12 mouse cellular contexts compared by ENCODE assay signal in genomic region chr5:4484151-4484550, GRCm38 (mm10).
DNase-seq lines count a peak whose midpoint lies in the region; ATAC-seq and TF ChIP-seq lines count a peak whose summit lies in the region.
"Had no signal": no experiment of that assay in that cellular context is flagged by ENCODE, and none has a peak within 500 bp of the region (broad histone marks: within the 10 kb centered on the region; RNA-seq: fewer than 3 reads in every experiment).

No protein-coding gene starts in this region.

- H3K36me3 ChIP-seq in embryonic facial prominence, embryonic 15.5 days, result no peaks in the 10 kb centered on the region
- no peaks in the 10 kb centered on the region for H3K36me3 ChIP-seq in limb, embryonic 12.5 days
- no peaks in the 10 kb centered on the region for H3K36me3 ChIP-seq in kidney, adult 2 months (ENCODE audit: control insufficient read depth, insufficient read depth, low read length)
- H3K36me3 ChIP-seq: heart, embryonic 12.5 days; liver, embryonic 15.5 days had no signal

- intact Hi-C loops in left cerebral cortex, adult 2 months (cut with DNase I), result no loop called here

- no peaks in the 10 kb centered on the region for H3K9me3 ChIP-seq in embryonic facial prominence, embryonic 15.5 days (replicated peaks)
- no peaks in the 10 kb centered on the region for H3K9me3 ChIP-seq in limb, embryonic 12.5 days
- H3K9me3 ChIP-seq: heart, embryonic 12.5 days; liver, embryonic 15.5 days had no signal

- peaks cover 28% of the 10 kb centered on the region for H3K4me1 ChIP-seq in embryonic facial prominence, embryonic 15.5 days
- H3K4me1 ChIP-seq in limb, embryonic 12.5 days (replicated peaks), result peaks cover 35% of the 10 kb centered on the region
- H3K4me1 ChIP-seq in kidney, adult 2 months (ENCODE audit: control insufficient read depth, insufficient read depth, low read length), result no peaks in the 10 kb centered on the region
- H3K4me1 ChIP-seq: liver, embryonic 15.5 days had no signal

- no peak for TF ChIP-seq CTCF in kidney, adult 2 months (conservative IDR thresholded peaks at IDR 0.05; ENCODE audit: insufficient read depth, insufficient read length, low read depth, low read length)
- no peak for TF ChIP-seq CTCF in left cerebral cortex, adult 2 months (IDR thresholded peaks at IDR 0.05)

- no peak overlapping the region for H3K9ac ChIP-seq in embryonic facial prominence, embryonic 15.5 days
- H3K9ac ChIP-seq in limb, embryonic 12.5 days (replicated peaks), result no peak overlapping the region
- H3K9ac ChIP-seq: heart, embryonic 12.5 days; liver, embryonic 15.5 days had no signal

- 47% methylated on average over 1 of the region's 1 CpGs for WGBS in embryonic facial prominence, embryonic 15.5 days
- WGBS in limb, embryonic 12.5 days, result 29% methylated on average over 1 of the region's 1 CpGs
- WGBS in kidney, adult 2 months, result 74% methylated on average over 1 of the region's 1 CpGs

- no peak for TF ChIP-seq POLR2A in kidney, adult 2 months (IDR thresholded peaks at IDR 0.05; ENCODE audit: low read depth, low read length)

- ATAC-seq in cerebellum, adult (ENCODE audit: insufficient number of reproducible peaks, low FRiP score, low TSS enrichment), result peak; percentile 13; the same call in 1 of the 2 replicates
- ATAC-seq in embryonic facial prominence, embryonic 15.5 days (ENCODE audit: insufficient number of reproducible peaks, low FRiP score, low TSS enrichment, low read depth), result no peak
- ATAC-seq in limb, embryonic 12.5 days (ENCODE audit: insufficient number of reproducible peaks, insufficient read depth, low FRiP score, low TSS enrichment, low read depth), result no peak

- DNase-seq in Muller cell, postnatal 12 days (ENCODE audit: inconsistent ontology term), result peak; percentile 25
- DNase-seq in urinary bladder, adult 18-20 months (ENCODE audit: low spot score in 2 of 2), result no peak
- DNase-seq in adrenal gland, postnatal 4 days (ENCODE audit: low spot score in 2 of 2), result no peak
- no peak for DNase-seq in kidney, adult 2 months
- no peak for DNase-seq in left cerebral cortex, adult 2 months (ENCODE audit: extremely low spot score in 1 of 2, low spot score in 2 of 2)
- DNase-seq: right cerebral cortex, postnatal 25 days had no signal

- no peak overlapping the region for H3K4me3 ChIP-seq in embryonic facial prominence, embryonic 15.5 days (replicated peaks)
- H3K4me3 ChIP-seq in limb, embryonic 12.5 days (replicated peaks), result no peak overlapping the region
- H3K4me3 ChIP-seq in kidney, adult 2 months (ENCODE audit: insufficient read depth, low read depth, low read length), result no peak overlapping the region
- no peak overlapping the region for H3K4me3 ChIP-seq in left cerebral cortex, adult 2 months
- H3K4me3 ChIP-seq: heart, embryonic 12.5 days; liver, embryonic 15.5 days had no signal

- H3K27me3 ChIP-seq in embryonic facial prominence, embryonic 15.5 days, result no peaks in the 10 kb centered on the region
- H3K27me3 ChIP-seq in limb, embryonic 12.5 days, result no peaks in the 10 kb centered on the region
- H3K27me3 ChIP-seq in kidney, adult 2 months (replicated peaks; ENCODE audit: control insufficient read depth, insufficient read depth, low read length), result no peaks in the 10 kb centered on the region
- H3K27me3 ChIP-seq: heart, embryonic 12.5 days; liver, embryonic 15.5 days had no signal

- no peak overlapping the region for H3K4me2 ChIP-seq in embryonic facial prominence, embryonic 15.5 days (replicated peaks)
- H3K4me2 ChIP-seq in limb, embryonic 12.5 days, result 0 out of 2 replicates have a peak overlapping the region, but pooled peaks have one; percentile 27
- H3K4me2 ChIP-seq: liver, embryonic 15.5 days had no signal

- peak overlapping the region; percentile 40; the same call in 1 of the 2 replicates for H3K27ac ChIP-seq in embryonic facial prominence, embryonic 15.5 days (replicated peaks)
- H3K27ac ChIP-seq in limb, embryonic 12.5 days, result peak overlapping the region; percentile 85
- no peak overlapping the region for H3K27ac ChIP-seq in kidney, adult 2 months (ENCODE audit: insufficient read depth, low read depth, low read length)
- H3K27ac ChIP-seq in left cerebral cortex, adult 2 months, result no peak overlapping the region
- H3K27ac ChIP-seq: kidney, postnatal 0 days; liver, embryonic 15.5 days had no signal

Comparison
In these comparisons a context has a peak if more than half of its experiments do, and no peak if none do; other contexts are left out.
1. H3K27ac ChIP-seq: peak in embryonic facial prominence, embryonic 15.5 days (single experiment) and limb, embryonic 12.5 days (single experiment); none in kidney, adult 2 months (single experiment) and left cerebral cortex, adult 2 months (single experiment).